Mouse (Mus musculus): ENCODE measurements around the gene Obsl1. TPM values are rescaled to one million over a fixed set of nuclear protein-coding genes. Genes with fewer than 3 reads are reported as not detected.

Gene Obsl1
- polyA plus RNA-seq, 1 experiment from 2014 or later = 52.4 TPM

DNA sequence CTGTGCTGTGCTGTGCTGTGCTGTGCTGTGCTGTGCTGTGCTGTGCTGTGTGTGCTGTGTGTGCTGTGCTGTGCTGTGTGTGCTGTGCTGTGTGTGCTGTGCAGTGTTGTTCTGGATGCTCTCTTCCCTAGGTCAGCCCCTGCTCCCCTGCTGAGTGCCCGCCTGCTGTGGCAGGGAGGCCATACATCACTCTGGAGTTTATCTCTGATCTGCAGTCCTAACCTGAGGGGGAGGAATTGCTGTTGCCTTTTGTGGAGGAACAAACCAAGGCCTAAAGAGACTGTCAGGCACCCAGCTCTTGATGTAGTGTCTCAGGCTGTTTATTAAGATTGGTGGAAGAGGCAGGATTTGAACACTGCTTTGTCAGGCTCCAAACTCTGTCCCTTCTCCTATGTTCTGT is 43.6 kb downstream of the Obsl1 start:
- Histone ChIP-seq H3K36me3 (replicated peaks; ENCODE audit: control insufficient read depth, insufficient read depth, low read depth, low read length) (no peaks in the 10 kb centered on the region), H3K9ac (replicated peaks; ENCODE audit: low read length) (no peak overlapping the region), H3K4me2 (ENCODE audit: low read depth, low read length) (no peak overlapping the region), H3K4me3 (ENCODE audit: low read depth, low read length) (no peak overlapping the region), H3K9me3 (replicated peaks; ENCODE audit: control insufficient read depth, low read length) (no peaks in the 10 kb centered on the region), H3K27ac (replicated peaks; ENCODE audit: low read depth, low read length) (no peak overlapping the region), H3K4me1 (ENCODE audit: control insufficient read depth, insufficient read depth, low read length) (no peaks in the 10 kb centered on the region; the same call in none of the 2 replicates), H3K27me3 (ENCODE audit: control insufficient read depth, insufficient read depth, low read length) (peaks cover 2% of the 10 kb centered on the region)
- DNase-seq (ENCODE audit: low spot score) (no peak), ATAC-seq (replicated peaks; ENCODE audit: insufficient number of reproducible peaks, low FRiP score, low TSS enrichment, low read depth) (no peak)
- WGBS = 46% methylated on average over 1 of the region's 1 CpGs

DNA sequence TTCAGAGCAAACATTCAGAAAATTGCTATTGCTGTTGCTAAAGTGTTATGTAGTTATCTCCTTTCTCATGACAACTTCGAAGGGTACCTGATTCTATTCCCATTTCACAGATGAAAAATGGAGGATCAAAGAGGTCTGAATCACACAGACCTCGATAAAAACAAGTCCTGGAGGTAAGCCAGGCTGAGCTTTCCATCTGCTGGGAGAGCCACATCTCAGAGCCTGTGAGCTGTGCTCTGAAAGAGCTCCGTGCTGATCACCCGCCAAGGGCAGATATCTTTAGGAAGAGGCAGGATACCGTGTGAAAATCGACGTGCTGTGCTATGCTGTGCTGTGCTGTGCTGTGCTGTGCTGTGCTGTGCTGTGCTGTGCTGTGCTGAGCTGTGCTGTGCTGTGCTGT is 46.0 kb downstream of the Obsl1 start:
- Histone ChIP-seq H3K4me3 (ENCODE audit: low read depth, low read length) (no peak overlapping the region), H3K4me1 (ENCODE audit: control insufficient read depth, insufficient read depth, low read length) (no peaks in the 10 kb centered on the region; the same call in none of the 2 replicates), H3K4me2 (ENCODE audit: low read depth, low read length) (no peak overlapping the region), H3K9ac (replicated peaks; ENCODE audit: low read length) (no peak overlapping the region), H3K27ac (replicated peaks; ENCODE audit: low read depth, low read length) (no peak overlapping the region), H3K36me3 (replicated peaks; ENCODE audit: control insufficient read depth, insufficient read depth, low read depth, low read length) (no peaks in the 10 kb centered on the region), H3K27me3 (ENCODE audit: control insufficient read depth, insufficient read depth, low read length) (peaks cover 1% of the 10 kb centered on the region), H3K9me3 (replicated peaks; ENCODE audit: control insufficient read depth, low read length) (no peaks in the 10 kb centered on the region)
- DNase-seq (ENCODE audit: low spot score) = no peak
- no peak for ATAC-seq (replicated peaks; ENCODE audit: insufficient number of reproducible peaks, low FRiP score, low TSS enrichment, low read depth)
- 84% methylated on average over 7 of the region's 7 CpGs for WGBS

DNA sequence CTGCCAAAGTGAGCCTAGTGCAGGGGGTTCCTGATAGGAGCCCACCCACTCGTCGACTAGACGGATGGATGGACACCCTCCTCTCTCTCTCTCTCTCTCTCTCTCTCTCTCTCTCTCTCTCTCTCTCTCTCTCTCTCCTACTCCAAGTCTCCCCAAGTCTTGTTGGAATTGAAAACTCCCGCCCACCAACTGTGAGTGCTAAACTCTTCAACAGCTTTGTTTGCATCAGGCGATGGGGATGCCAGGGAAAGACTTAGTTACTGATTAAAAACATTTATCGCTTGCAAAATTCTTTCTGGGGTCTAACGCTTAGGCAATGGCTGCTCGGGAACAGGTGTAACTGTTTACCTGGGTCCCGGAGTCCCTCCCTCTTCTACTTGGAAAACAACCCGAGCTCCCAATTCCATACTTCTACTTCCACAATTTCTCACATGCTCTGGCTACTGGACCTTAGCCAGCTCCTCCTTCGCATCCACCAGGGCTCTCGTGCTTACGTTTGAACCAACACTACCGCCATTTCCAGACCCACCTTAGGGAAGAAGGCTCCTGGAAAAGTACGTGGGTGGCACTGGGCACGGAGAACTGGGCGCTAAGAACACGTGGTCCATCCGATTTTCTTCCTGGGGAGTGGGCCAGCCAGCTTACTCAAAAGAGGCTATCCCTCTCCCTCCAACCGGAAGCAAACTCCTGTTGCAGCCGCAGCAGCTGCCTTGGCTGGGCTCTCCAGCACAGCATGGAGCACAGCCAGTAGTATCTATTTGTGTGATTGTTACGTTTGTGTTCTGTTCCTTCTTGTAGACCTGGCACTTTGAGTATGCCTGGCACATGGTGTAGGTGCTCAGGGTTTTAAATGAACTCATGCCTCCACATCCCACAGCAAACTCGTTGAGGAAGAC is 47.2 kb downstream of the Obsl1 start:
- ATAC-seq (replicated peaks; ENCODE audit: insufficient number of reproducible peaks, low FRiP score, low TSS enrichment, low read depth) = no peak
- no peaks in the 10 kb centered on the region; the same call in 1 of the 2 replicates for H3K27me3 ChIP-seq (ENCODE audit: control insufficient read depth, insufficient read depth, low read length)
- 21% methylated on average over 23 of the region's 23 CpGs for WGBS

DNA sequence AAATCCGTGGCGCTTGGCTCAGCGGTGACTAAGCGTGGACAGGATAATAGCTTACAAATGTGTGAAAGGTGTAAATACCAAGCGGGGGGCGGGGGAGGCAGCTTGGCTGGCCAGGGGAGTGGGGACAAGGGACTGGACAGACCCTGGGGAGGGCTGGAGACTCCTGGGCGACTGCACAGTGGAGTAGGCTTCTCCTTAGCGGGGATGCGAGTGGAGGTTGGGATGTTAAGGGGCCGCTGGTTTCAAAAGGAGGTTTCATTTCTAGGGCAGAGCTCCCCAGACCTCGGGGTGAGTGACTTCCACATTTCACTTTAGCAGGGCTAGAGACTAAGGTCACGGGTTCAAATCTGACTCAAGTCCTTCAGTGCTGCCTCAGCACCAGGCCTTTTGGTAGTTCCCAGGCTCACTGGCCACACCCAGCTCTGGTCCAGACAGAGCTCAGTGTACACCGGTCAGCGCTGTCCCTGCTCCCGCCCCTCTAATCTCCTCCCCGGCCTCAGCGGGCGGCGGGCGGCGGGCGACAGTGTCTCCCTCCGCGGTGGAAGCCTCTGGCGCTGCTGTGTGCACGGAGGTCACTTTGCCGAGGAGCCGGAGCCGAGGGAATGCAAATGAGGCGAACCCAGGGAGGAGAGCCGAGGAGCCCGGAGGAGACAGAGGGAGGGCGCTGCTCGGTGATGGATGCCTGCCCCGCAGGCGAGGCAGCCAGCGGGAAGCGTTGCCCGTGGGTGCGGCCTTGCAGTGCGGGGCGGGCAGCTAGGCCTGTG is 48.0 kb downstream of the Obsl1 start:
- Histone ChIP-seq H3K9ac (replicated peaks; ENCODE audit: low read length) (peak overlapping the region; percentile 51), H3K36me3 (replicated peaks; ENCODE audit: control insufficient read depth, insufficient read depth, low read depth, low read length) (no peaks in the 10 kb centered on the region), H3K4me1 (ENCODE audit: control insufficient read depth, insufficient read depth, low read length) (no peaks in the 10 kb centered on the region; the same call in none of the 2 replicates), H3K4me2 (ENCODE audit: low read depth, low read length) (peak overlapping the region; percentile 76), H3K27ac (replicated peaks; ENCODE audit: low read depth, low read length) (peak overlapping the region; percentile 44; the same call in 1 of the 2 replicates), H3K4me3 (ENCODE audit: low read depth, low read length) (peak overlapping the region; percentile 27), H3K9me3 (replicated peaks; ENCODE audit: control insufficient read depth, low read length) (no peaks in the 10 kb centered on the region), H3K27me3 (ENCODE audit: control insufficient read depth, insufficient read depth, low read length) (no peaks in the 10 kb centered on the region; the same call in 1 of the 2 replicates)
- DNase-seq (ENCODE audit: low spot score) (peak; percentile 62), ATAC-seq (replicated peaks; ENCODE audit: insufficient number of reproducible peaks, low FRiP score, low TSS enrichment, low read depth) (peak; percentile 70)
- WGBS = 2% methylated on average over 40 of the region's 42 CpGs

More for the DNA sequence above, 47.2 kb downstream of the Obsl1 start:
- Histone ChIP-seq H3K4me1 (ENCODE audit: control insufficient read depth, insufficient read depth, low read length) (no peaks in the 10 kb centered on the region; the same call in none of the 2 replicates), H3K4me2 (ENCODE audit: low read depth, low read length) (peak overlapping the region; percentile 76), H3K27ac (replicated peaks; ENCODE audit: low read depth, low read length) (no peak overlapping the region), H3K9ac (replicated peaks; ENCODE audit: low read length) (peak overlapping the region; percentile 51), H3K9me3 (replicated peaks; ENCODE audit: control insufficient read depth, low read length) (no peaks in the 10 kb centered on the region), H3K36me3 (replicated peaks; ENCODE audit: control insufficient read depth, insufficient read depth, low read depth, low read length) (no peaks in the 10 kb centered on the region), H3K4me3 (ENCODE audit: low read depth, low read length) (peak overlapping the region; percentile 27)
- no peak for DNase-seq (ENCODE audit: low spot score)

DNA sequence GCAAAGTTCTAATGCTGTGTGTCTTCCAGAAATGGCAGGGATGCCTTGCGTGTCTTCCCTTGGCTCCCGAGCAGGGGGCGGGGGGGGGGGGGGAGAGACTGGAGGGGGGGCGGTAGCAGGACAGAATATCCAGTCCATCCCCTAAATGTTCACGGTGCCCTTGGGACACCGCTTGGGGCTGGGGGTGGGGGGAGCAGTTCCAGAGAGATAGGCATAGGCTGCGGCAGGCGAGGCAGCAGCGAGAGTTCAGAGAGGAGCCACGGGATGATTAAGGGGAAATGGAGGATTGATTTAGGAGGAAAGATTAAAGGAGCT is 48.6 kb downstream of the Obsl1 start:
- Histone ChIP-seq H3K36me3 (replicated peaks; ENCODE audit: control insufficient read depth, insufficient read depth, low read depth, low read length) (no peaks in the 10 kb centered on the region), H3K4me2 (ENCODE audit: low read depth, low read length) (0 out of 2 replicates have a peak overlapping the region, but pooled peaks have one; percentile 2), H3K9me3 (replicated peaks; ENCODE audit: control insufficient read depth, low read length) (no peaks in the 10 kb centered on the region), H3K4me1 (ENCODE audit: control insufficient read depth, insufficient read depth, low read length) (no peaks in the 10 kb centered on the region; the same call in none of the 2 replicates), H3K9ac (replicated peaks; ENCODE audit: low read length) (no peak overlapping the region), H3K27ac (replicated peaks; ENCODE audit: low read depth, low read length) (no peak overlapping the region), H3K27me3 (ENCODE audit: control insufficient read depth, insufficient read depth, low read length) (peaks cover 5% of the 10 kb centered on the region), H3K4me3 (ENCODE audit: low read depth, low read length) (no peak overlapping the region)
- DNase-seq (ENCODE audit: low spot score) (no peak), ATAC-seq (replicated peaks; ENCODE audit: insufficient number of reproducible peaks, low FRiP score, low TSS enrichment, low read depth) (no peak)
- 0% methylated on average over 8 of the region's 10 CpGs for WGBS

DNA sequence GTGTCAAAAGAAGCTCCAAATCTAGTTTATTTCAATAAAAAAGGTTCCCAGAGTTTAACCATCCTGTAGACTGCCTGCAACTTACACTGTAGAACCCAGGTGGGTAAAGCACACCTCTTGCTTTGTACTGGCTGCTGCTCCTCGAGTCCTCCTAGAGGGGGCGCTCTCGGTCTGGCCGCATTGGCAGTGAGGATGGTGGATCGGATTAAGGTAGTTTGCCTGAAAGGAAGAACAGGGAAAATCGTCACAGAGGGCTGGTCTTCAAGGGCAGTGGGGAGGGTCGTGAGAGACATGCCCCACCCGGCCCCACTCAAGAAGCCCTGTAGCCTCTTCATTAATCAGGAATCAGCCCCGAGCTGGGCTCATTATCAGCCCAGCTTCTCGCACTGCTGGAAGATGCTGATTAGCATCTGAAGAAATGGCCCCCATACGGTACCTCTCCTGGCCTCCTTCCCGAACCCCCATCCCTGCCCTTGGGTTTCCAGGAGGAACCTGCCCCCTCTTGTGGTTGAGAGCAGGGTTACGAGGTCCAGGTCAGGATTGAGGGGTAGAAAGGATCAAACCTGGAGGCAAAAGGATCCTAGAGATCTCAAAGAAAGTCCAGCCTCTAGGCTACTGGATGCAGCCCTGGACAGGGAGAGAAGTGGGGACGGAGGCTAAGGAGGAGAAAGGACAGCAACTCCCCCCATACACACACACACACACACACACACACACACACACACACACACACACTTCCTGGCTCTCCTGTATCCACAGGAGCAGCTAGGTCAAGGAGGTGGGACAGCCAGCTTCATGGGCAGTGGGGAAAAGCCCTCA is 49.3 kb downstream of the Obsl1 start:
- no peak for ATAC-seq (replicated peaks; ENCODE audit: insufficient number of reproducible peaks, low FRiP score, low TSS enrichment, low read depth)
- H3K27ac ChIP-seq (replicated peaks; ENCODE audit: low read depth, low read length) = no peak overlapping the region
- H3K36me3 ChIP-seq (replicated peaks; ENCODE audit: control insufficient read depth, insufficient read depth, low read depth, low read length) = no peaks in the 10 kb centered on the region
- peaks cover 7% of the 10 kb centered on the region for H3K27me3 ChIP-seq (ENCODE audit: control insufficient read depth, insufficient read depth, low read length)
- no peak overlapping the region for H3K4me3 ChIP-seq (ENCODE audit: low read depth, low read length)
- no peaks in the 10 kb centered on the region for H3K9me3 ChIP-seq (replicated peaks; ENCODE audit: control insufficient read depth, low read length)
- H3K4me2 ChIP-seq (ENCODE audit: low read depth, low read length) = no peak overlapping the region
- DNase-seq (ENCODE audit: low spot score) = peak; percentile 60
- WGBS = 6% methylated on average over 14 of the region's 14 CpGs
- H3K4me1 ChIP-seq (ENCODE audit: control insufficient read depth, insufficient read depth, low read length) = no peaks in the 10 kb centered on the region; the same call in none of the 2 replicates
- H3K9ac ChIP-seq (replicated peaks; ENCODE audit: low read length) = no peak overlapping the region

DNA sequence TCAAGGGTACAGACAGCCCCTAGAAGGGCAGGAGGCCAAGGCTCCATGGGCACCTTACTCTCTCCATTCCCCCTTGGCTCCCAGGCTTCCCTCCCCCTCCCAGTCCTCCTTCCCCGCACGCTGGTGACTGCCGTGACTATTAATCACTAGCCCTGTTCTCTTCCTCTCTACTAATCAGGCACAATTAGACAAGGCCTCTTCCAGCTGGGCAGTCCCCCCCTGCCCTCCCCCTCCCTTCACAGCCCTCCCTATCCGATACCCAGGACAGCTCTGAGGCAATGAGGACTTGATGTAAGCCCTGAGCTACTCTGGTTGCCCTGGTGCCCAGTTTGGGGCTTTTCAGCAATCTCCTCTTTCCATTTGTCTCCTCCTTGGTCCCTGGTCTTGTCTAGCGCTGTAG is 50.3 kb downstream of the Obsl1 start:
- Histone ChIP-seq H3K9me3 (replicated peaks; ENCODE audit: control insufficient read depth, low read length) (no peaks in the 10 kb centered on the region), H3K9ac (replicated peaks; ENCODE audit: low read length) (no peak overlapping the region), H3K27me3 (ENCODE audit: control insufficient read depth, insufficient read depth, low read length) (peaks cover 11% of the 10 kb centered on the region), H3K4me3 (ENCODE audit: low read depth, low read length) (no peak overlapping the region), H3K36me3 (replicated peaks; ENCODE audit: control insufficient read depth, insufficient read depth, low read depth, low read length) (no peaks in the 10 kb centered on the region), H3K4me2 (ENCODE audit: low read depth, low read length) (no peak overlapping the region), H3K27ac (replicated peaks; ENCODE audit: low read depth, low read length) (no peak overlapping the region), H3K4me1 (ENCODE audit: control insufficient read depth, insufficient read depth, low read length) (peaks cover 3% of the 10 kb centered on the region)
- WGBS = 13% methylated on average over 5 of the region's 5 CpGs
- DNase-seq (ENCODE audit: low spot score) (no peak), ATAC-seq (replicated peaks; ENCODE audit: insufficient number of reproducible peaks, low FRiP score, low TSS enrichment, low read depth) (no peak)

All from embryonic facial prominence, embryonic 11.5 days (tissue).